Mouse (Mus musculus) lung, embryonic 14.5 days (tissue): ENCODE measurements at regions not wholly inside any gene's neighbourhood (a gene's known extent, or its start where the extent isn't known, plus 50 kb on each side); places are given as distances from the start of the nearest gene placed in this dataset.

Source experiments
- ATAC-seq: fragments of 200-750 bp; cut with Nextera tagmentation; 2 replicates; pipeline ENCODE4 v1.8.0; 2017; ENCODE audit warnings: mild to moderate bottlenecking, moderate TSS enrichment, moderate library complexity; ENCODE audit not compliant: insufficient read depth
- DNase-seq: peaks from one replicate; pipeline ENCODE4 v3.0.0-alpha.2; 2015
- H3K27ac ChIP-seq: fragments of 300-500 bp; sonication (generic); 2 replicates; pipeline ENCODE4 v1.5.1; 2014; ENCODE audit warnings: low read depth, mild to moderate bottlenecking, moderate library complexity
- H3K27me3 ChIP-seq: fragments of 300-500 bp; sonication (generic); 2 replicates; pipeline ENCODE4 v1.6.1; 2014; ENCODE audit warnings: low read length, control low read depth; ENCODE audit not compliant: insufficient read depth
- H3K36me3 ChIP-seq: fragments of 300-500 bp; sonication (generic); 2 replicates; pipeline ENCODE4 v1.6.1; 2014; ENCODE audit warnings: control low read depth; ENCODE audit not compliant: insufficient read depth
- H3K4me1 ChIP-seq: fragments of 300-500 bp; sonication (generic); 2 replicates; pipeline ENCODE4 v1.6.1; 2014; ENCODE audit warnings: antibody characterized with exemption, control low read depth; ENCODE audit not compliant: insufficient read depth
- H3K4me2 ChIP-seq: fragments of 300-500 bp; sonication (generic); 2 replicates; pipeline ENCODE4 v1.6.1; 2014; ENCODE audit warnings: mild to moderate bottlenecking
- H3K4me3 ChIP-seq: fragments of 300-500 bp; sonication (generic); 2 replicates; pipeline ENCODE4 v1.5.1; 2014; ENCODE audit warnings: low read depth, low read length
- H3K9ac ChIP-seq: fragments of 300-500 bp; sonication (generic); 2 replicates; pipeline ENCODE4 v1.6.1; 2014
- H3K9me3 ChIP-seq: fragments of 300-500 bp; sonication (generic); 2 replicates; pipeline ENCODE4 v1.6.1; 2016; ENCODE audit warnings: low read depth, low read length, control low read depth
- CTCF ChIP-seq: IDR thresholded peaks from 2 replicates; pipeline ENCODE4 v1.5.1; 2016; ENCODE audit warnings: antibody characterized with exemption, low read depth
- WGBS: fragments of 180-500 bp; shearing (Covaris S2); extraction: QIAGEN DNeasy Blood & Tissue Kit; methylation state at CpG from one replicate; pipeline ENCODE4 v1.1.7; 2014; 5-methylcytosine and 5-hydroxymethylcytosine counted together

- H3K4me1 ChIP-seq, result no peaks in the 10 kb centered on the region
- no peak overlapping the region for H3K9ac ChIP-seq
- H3K9me3 ChIP-seq, result no peaks in the 10 kb centered on the region
- no peaks in the 10 kb centered on the region for H3K36me3 ChIP-seq
- WGBS, result 60% methylated on average over 2 of the region's 2 CpGs
- TF ChIP-seq CTCF, result no peak
- H3K4me3 ChIP-seq, result no peak overlapping the region
- no peak overlapping the region for H3K27ac ChIP-seq
- H3K4me2 ChIP-seq, result no peak overlapping the region
- DNase-seq (no peak), ATAC-seq (no peak)
- H3K27me3 ChIP-seq, result no peaks in the 10 kb centered on the region
Observed at GRCm38 (mm10) chr11:45750249-45750648, 101.6 kb upstream of the Clint1 start.

GRCm38 (mm10) chr11:45752237-45752636, 99.6 kb upstream of the Clint1 start:
- 62% methylated on average over 1 of the region's 1 CpGs for WGBS
- peak; percentile 66; the same call in 1 of the 2 replicates for ATAC-seq

GRCm38 (mm10) chr11:45752791-45753190, 99.1 kb upstream of the Clint1 start:
- ATAC-seq (no peak), DNase-seq (no peak)
- H3K27me3 ChIP-seq, result no peaks in the 10 kb centered on the region
- no peak overlapping the region for H3K9ac ChIP-seq
- H3K4me2 ChIP-seq, result no peak overlapping the region
- TF ChIP-seq CTCF, result no peak
- no peaks in the 10 kb centered on the region for H3K9me3 ChIP-seq
- WGBS, result 70% methylated on average over 2 of the region's 2 CpGs
- no peaks in the 10 kb centered on the region for H3K4me1 ChIP-seq
- H3K4me3 ChIP-seq, result no peak overlapping the region
- H3K36me3 ChIP-seq, result no peaks in the 10 kb centered on the region
- H3K27ac ChIP-seq, result no peak overlapping the region

More at GRCm38 (mm10) chr11:45752237-45752636, 99.6 kb upstream of the Clint1 start:
- Histone ChIP-seq H3K27ac (no peak overlapping the region), H3K4me3 (no peak overlapping the region), H3K36me3 (no peaks in the 10 kb centered on the region), H3K9me3 (no peaks in the 10 kb centered on the region), H3K9ac (no peak overlapping the region), H3K4me2 (no peak overlapping the region), H3K4me1 (no peaks in the 10 kb centered on the region), H3K27me3 (no peaks in the 10 kb centered on the region)
- DNase-seq, result peak; percentile 73
- TF ChIP-seq CTCF, result peak; percentile 79

GRCm38 (mm10) chr11:45767081-45767480, 84.8 kb upstream of the Clint1 start:
- Histone ChIP-seq H3K9me3 (peaks cover 5% of the 10 kb centered on the region; the same call in 1 of the 2 replicates), H3K9ac (no peak overlapping the region), H3K4me1 (no peaks in the 10 kb centered on the region), H3K4me2 (no peak overlapping the region), H3K27ac (no peak overlapping the region), H3K36me3 (no peaks in the 10 kb centered on the region), H3K4me3 (no peak overlapping the region), H3K27me3 (no peaks in the 10 kb centered on the region)
- WGBS, result 66% methylated on average over 4 of the region's 4 CpGs
- no peak for ATAC-seq
- no peak for DNase-seq
- TF ChIP-seq CTCF, result no peak

- 72% methylated on average over 4 of the region's 4 CpGs for WGBS
- DNase-seq (no peak), ATAC-seq (no peak)
- H3K9ac ChIP-seq, result no peak overlapping the region
- H3K4me1 ChIP-seq, result no peaks in the 10 kb centered on the region
- no peak for TF ChIP-seq CTCF
- no peak overlapping the region for H3K4me2 ChIP-seq
- no peak overlapping the region for H3K27ac ChIP-seq
- no peaks in the 10 kb centered on the region for H3K27me3 ChIP-seq
- H3K9me3 ChIP-seq, result no peaks in the 10 kb centered on the region
- H3K36me3 ChIP-seq, result no peaks in the 10 kb centered on the region
- no peak overlapping the region for H3K4me3 ChIP-seq
Observed at GRCm38 (mm10) chr11:45782435-45782834, 69.4 kb upstream of the Clint1 start.

- Histone ChIP-seq H3K27me3 (no peaks in the 10 kb centered on the region), H3K9me3 (no peaks in the 10 kb centered on the region), H3K4me1 (no peaks in the 10 kb centered on the region), H3K9ac (no peak overlapping the region), H3K4me3 (no peak overlapping the region), H3K27ac (no peak overlapping the region), H3K4me2 (no peak overlapping the region), H3K36me3 (no peaks in the 10 kb centered on the region)
- DNase-seq, result no peak
- no peak for TF ChIP-seq CTCF
- WGBS, result 85% methylated on average over 9 of the region's 9 CpGs
- no peak for ATAC-seq
Observed at GRCm38 (mm10) chr11:45785806-45786205, 66.0 kb upstream of the Clint1 start.

GRCm38 (mm10) chr11:45787408-45787807, 64.4 kb upstream of the Clint1 start:
- Histone ChIP-seq H3K4me2 (no peak overlapping the region), H3K36me3 (no peaks in the 10 kb centered on the region), H3K27ac (no peak overlapping the region), H3K4me3 (no peak overlapping the region), H3K4me1 (no peaks in the 10 kb centered on the region), H3K9me3 (no peaks in the 10 kb centered on the region), H3K27me3 (no peaks in the 10 kb centered on the region), H3K9ac (no peak overlapping the region)
- TF ChIP-seq CTCF, result no peak
- WGBS, result 83% methylated on average over 5 of the region's 5 CpGs
- DNase-seq, result no peak
- ATAC-seq, result no peak

- ATAC-seq (no peak), DNase-seq (peak; percentile 9)
- H3K36me3 ChIP-seq, result no peaks in the 10 kb centered on the region
- no peak overlapping the region for H3K27ac ChIP-seq
- no peak for TF ChIP-seq CTCF
- no peak overlapping the region for H3K4me3 ChIP-seq
- H3K4me1 ChIP-seq, result no peaks in the 10 kb centered on the region
- H3K9me3 ChIP-seq, result no peaks in the 10 kb centered on the region
- H3K27me3 ChIP-seq, result no peaks in the 10 kb centered on the region
- H3K4me2 ChIP-seq, result no peak overlapping the region
- no peak overlapping the region for H3K9ac ChIP-seq
- 67% methylated on average over 3 of the region's 3 CpGs for WGBS
Observed at GRCm38 (mm10) chr11:45789886-45790285, 62.0 kb upstream of the Clint1 start.
